Mouse (Mus musculus): ENCODE data around the gene Prpf38a. TPM values are rescaled to one million over a fixed set of nuclear protein-coding genes. Genes with fewer than 3 reads are reported as not detected.

Gene Prpf38a
- polyA plus RNA-seq, 1 experiment: 14.1 TPM

- no peaks in the 10 kb centered on the region for H3K27me3 ChIP-seq (ENCODE audit: control insufficient read depth, insufficient read depth, low read length)
- peak overlapping the region; percentile 58 for H3K27ac ChIP-seq (ENCODE audit: control insufficient read depth, insufficient read depth, low read depth, low read length)
- H3K4me3 ChIP-seq (ENCODE audit: control insufficient read depth, low read depth, low read length): peak overlapping the region; percentile 98
- TF ChIP-seq CTCF (IDR thresholded peaks at IDR 0.05; ENCODE audit: control insufficient read depth, insufficient read depth, insufficient replicate concordance, low read depth, low read length) (no peak), POLR2A (IDR thresholded peaks at IDR 0.05; ENCODE audit: control insufficient read depth, low read depth, low read length) (no peak)
- H3K36me3 ChIP-seq (ENCODE audit: control insufficient read depth, insufficient read depth, low read length): no peaks in the 10 kb centered on the region; the same call in 1 of the 2 replicates
- peaks cover 2% of the 10 kb centered on the region; the same call in 1 of the 2 replicates for H3K4me1 ChIP-seq (ENCODE audit: control insufficient read depth, insufficient read depth, low read length)
These were observed 741 bp upstream of the Prpf38a start for GRCm38 (mm10) chr4:108579743-108580411.

GRCm38 (mm10) chr4:108572644-108573043 lies 6.5 kb downstream of the Prpf38a start:
- Histone ChIP-seq H3K36me3 (ENCODE audit: control insufficient read depth, insufficient read depth, low read length) (no peaks in the 10 kb centered on the region; the same call in 1 of the 2 replicates), H3K4me3 (ENCODE audit: control insufficient read depth, low read depth, low read length) (no peak overlapping the region), H3K4me1 (ENCODE audit: control insufficient read depth, insufficient read depth, low read length) (no peaks in the 10 kb centered on the region), H3K27ac (ENCODE audit: control insufficient read depth, insufficient read depth, low read depth, low read length) (no peak overlapping the region), H3K27me3 (ENCODE audit: control insufficient read depth, insufficient read depth, low read length) (no peaks in the 10 kb centered on the region)
- no peak for TF ChIP-seq CTCF (IDR thresholded peaks at IDR 0.05; ENCODE audit: control insufficient read depth, insufficient read depth, insufficient replicate concordance, low read depth, low read length)
- no peak for TF ChIP-seq POLR2A (IDR thresholded peaks at IDR 0.05; ENCODE audit: control insufficient read depth, low read depth, low read length)

DNA sequence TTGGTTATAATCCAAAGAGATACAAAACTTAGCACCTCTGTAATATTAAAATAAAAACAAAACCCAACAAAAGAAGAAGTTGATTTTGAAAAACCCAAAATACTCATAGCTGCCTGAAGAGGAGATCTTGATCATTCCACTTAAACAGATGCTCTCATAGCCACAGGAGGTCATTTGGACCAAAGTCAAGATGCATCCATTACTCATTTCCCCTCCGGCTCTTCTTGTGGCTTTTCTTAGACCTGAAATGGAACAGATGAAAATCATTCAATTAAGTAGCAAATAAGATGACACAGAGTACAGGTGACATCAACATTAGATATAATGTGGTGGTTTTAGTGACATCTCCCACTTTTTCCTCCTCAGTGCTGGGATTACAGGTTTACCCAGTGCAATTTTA lies 14.1 kb downstream of the Prpf38a start:
- Histone ChIP-seq H3K27ac (ENCODE audit: control insufficient read depth, insufficient read depth, low read depth, low read length) (no peak overlapping the region), H3K4me3 (ENCODE audit: control insufficient read depth, low read depth, low read length) (no peak overlapping the region), H3K36me3 (ENCODE audit: control insufficient read depth, insufficient read depth, low read length) (no peaks in the 10 kb centered on the region; the same call in 1 of the 2 replicates), H3K4me1 (ENCODE audit: control insufficient read depth, insufficient read depth, low read length) (no peaks in the 10 kb centered on the region), H3K27me3 (ENCODE audit: control insufficient read depth, insufficient read depth, low read length) (no peaks in the 10 kb centered on the region)
- TF ChIP-seq CTCF (IDR thresholded peaks at IDR 0.05; ENCODE audit: control insufficient read depth, insufficient read depth, insufficient replicate concordance, low read depth, low read length): no peak
- no peak for TF ChIP-seq POLR2A (IDR thresholded peaks at IDR 0.05; ENCODE audit: control insufficient read depth, low read depth, low read length)

GRCm38 (mm10) chr4:108539701-108540100 lies 39.4 kb downstream of the Prpf38a start:
- no peak for TF ChIP-seq CTCF (IDR thresholded peaks at IDR 0.05; ENCODE audit: control insufficient read depth, insufficient read depth, insufficient replicate concordance, low read depth, low read length)
- TF ChIP-seq POLR2A (IDR thresholded peaks at IDR 0.05; ENCODE audit: control insufficient read depth, low read depth, low read length): no peak
- Histone ChIP-seq H3K4me1 (ENCODE audit: control insufficient read depth, insufficient read depth, low read length) (no peaks in the 10 kb centered on the region), H3K4me3 (ENCODE audit: control insufficient read depth, low read depth, low read length) (no peak overlapping the region), H3K27me3 (ENCODE audit: control insufficient read depth, insufficient read depth, low read length) (no peaks in the 10 kb centered on the region), H3K36me3 (ENCODE audit: control insufficient read depth, insufficient read depth, low read length) (peaks cover 2% of the 10 kb centered on the region; the same call in 1 of the 2 replicates), H3K27ac (ENCODE audit: control insufficient read depth, insufficient read depth, low read depth, low read length) (no peak overlapping the region)

Other genes starting within 250 kb of the Prpf38a start
- gene Shisal2a, start 196.0 kb downstream of the Prpf38a start, polyA plus RNA-seq (2012; rRNA removed): 0.43 TPM in 1 of 2 replicates, not detected in the other
- gene Gpx7, start 172.4 kb downstream of the Prpf38a start, polyA plus RNA-seq (2012; rRNA removed): 1.1 and 1.6 TPM in 2 replicates
- 46.8 and 49.2 TPM in 2 replicates for gene Tut4, start 119.9 kb downstream of the Prpf38a start, polyA plus RNA-seq (2012; rRNA removed)
- 3.4 and 4.1 TPM in 2 replicates for gene Orc1, start 87 bp upstream of the Prpf38a start, polyA plus RNA-seq (2012; rRNA removed)
- gene Cc2d1b, start 40.6 kb upstream of the Prpf38a start, polyA plus RNA-seq (2012; rRNA removed): 33.9 and 37.8 TPM in 2 replicates
- gene 3110021N24Rik, start 140.3 kb upstream of the Prpf38a start, polyA plus RNA-seq (2012; rRNA removed): 0.07 TPM in 1 of 2 replicates, not detected in the other
- 1.8 and 1.9 TPM in 2 replicates for gene Zfyve9, start 201.5 kb upstream of the Prpf38a start, polyA plus RNA-seq (2012; rRNA removed)

Measured in testis, adult 2 months (tissue).